Mouse (Mus musculus): ENCODE data around the gene Rev1. TPM values are rescaled to one million over a fixed set of nuclear protein-coding genes. Genes with fewer than 3 reads are reported as not detected.

Gene Rev1
- 4.4 TPM for polyA plus RNA-seq (2012; fragmentation: generic; extraction: Trizol)

- Histone ChIP-seq H3K4me3 (peak within 1 kb of the TSS; percentile 30), H3K27me3 (ENCODE audit: control insufficient read depth, insufficient read depth, insufficient read length) (no peaks in the 10 kb centered on the region), H3K36me3 (ENCODE audit: control insufficient read depth, insufficient read depth) (no peaks in the 10 kb centered on the region), H3ac (ENCODE audit: control insufficient read depth, insufficient read length) (peak within 1 kb of the TSS; percentile 80), H3K4me2 (ENCODE audit: low read depth) (peak within 1 kb of the TSS; percentile 89), H3K79me2 (ENCODE audit: control insufficient read depth, insufficient read depth) (peaks cover 39% of the 10 kb centered on the region)
- TF ChIP-seq MAX (IDR thresholded peaks at IDR 0.05; ENCODE audit: low read depth), result no peak
- TF ChIP-seq SRF (IDR thresholded peaks at IDR 0.05; ENCODE audit: control insufficient read depth, insufficient read length, low read depth), result no peak
- no peak for TF ChIP-seq TCF3 (IDR thresholded peaks at IDR 0.05; ENCODE audit: insufficient read length, low read depth)
- peak in 1 of 3 experiments; percentile 42 for TF ChIP-seq MYOG (IDR thresholded peaks at IDR 0.05; ENCODE audit: control insufficient read depth in 1 of 3, insufficient read depth in 1 of 3, insufficient read length in 2 of 3, low read depth in 2 of 3)
- no peak for TF ChIP-seq TCF12 (IDR thresholded peaks at IDR 0.05; ENCODE audit: insufficient read depth, poor library complexity, severe bottlenecking)
- TF ChIP-seq E2F4 (IDR thresholded peaks at IDR 0.05; ENCODE audit: insufficient read depth), result peak; percentile 33
- no peak for TF ChIP-seq REST (IDR thresholded peaks at IDR 0.05; ENCODE audit: insufficient read depth, insufficient read length)
- TF ChIP-seq POLR2A (IDR thresholded peaks at IDR 0.05; ENCODE audit: insufficient read length, low read depth), result peak; percentile 67
- peak in 1 of 3 experiments; percentile 43 for TF ChIP-seq MYOD1 (IDR thresholded peaks at IDR 0.05; ENCODE audit: control insufficient read depth in 1 of 3, insufficient read length in 2 of 3, low read depth in 2 of 3)
- peak; percentile 55 for TF ChIP-seq USF1 (IDR thresholded peaks at IDR 0.05; ENCODE audit: low read depth)
- no peak for TF ChIP-seq CEBPB (IDR thresholded peaks at IDR 0.05; ENCODE audit: insufficient read depth, poor library complexity, severe bottlenecking)
- peak; percentile 60 for TF ChIP-seq POLR2AphosphoS2 (IDR thresholded peaks at IDR 0.05; ENCODE audit: insufficient read length, low read depth)
Measured at GRCm38 (mm10) chr1:38129501-38130267, at the start of gene Rev1. Gene Rev1 (minus strand): TSS chr1:38129801.

- Histone ChIP-seq H3K4me3 (no peak overlapping the region), H3K36me3 (ENCODE audit: control insufficient read depth, insufficient read depth) (no peaks in the 10 kb centered on the region), H3K27me3 (ENCODE audit: control insufficient read depth, insufficient read depth, insufficient read length) (peaks cover 16% of the 10 kb centered on the region), H3ac (ENCODE audit: control insufficient read depth, insufficient read length) (no peak overlapping the region), H3K79me2 (ENCODE audit: control insufficient read depth, insufficient read depth) (no peaks in the 10 kb centered on the region), H3K4me2 (ENCODE audit: low read depth) (no peak overlapping the region)
- TF ChIP-seq POLR2AphosphoS2 (IDR thresholded peaks at IDR 0.05; ENCODE audit: insufficient read length, low read depth) (no peak), TCF3 (IDR thresholded peaks at IDR 0.05; ENCODE audit: insufficient read length, low read depth) (no peak), CEBPB (IDR thresholded peaks at IDR 0.05; ENCODE audit: insufficient read depth, poor library complexity, severe bottlenecking) (no peak), POLR2A (IDR thresholded peaks at IDR 0.05; ENCODE audit: insufficient read length, low read depth) (no peak), MAX (IDR thresholded peaks at IDR 0.05; ENCODE audit: low read depth) (no peak), SRF (IDR thresholded peaks at IDR 0.05; ENCODE audit: control insufficient read depth, insufficient read length, low read depth) (no peak), TCF12 (IDR thresholded peaks at IDR 0.05; ENCODE audit: insufficient read depth, poor library complexity, severe bottlenecking) (no peak)
Measured at GRCm38 (mm10) chr1:38178929-38179328, 49.3 kb upstream of the Rev1 start.

DNA sequence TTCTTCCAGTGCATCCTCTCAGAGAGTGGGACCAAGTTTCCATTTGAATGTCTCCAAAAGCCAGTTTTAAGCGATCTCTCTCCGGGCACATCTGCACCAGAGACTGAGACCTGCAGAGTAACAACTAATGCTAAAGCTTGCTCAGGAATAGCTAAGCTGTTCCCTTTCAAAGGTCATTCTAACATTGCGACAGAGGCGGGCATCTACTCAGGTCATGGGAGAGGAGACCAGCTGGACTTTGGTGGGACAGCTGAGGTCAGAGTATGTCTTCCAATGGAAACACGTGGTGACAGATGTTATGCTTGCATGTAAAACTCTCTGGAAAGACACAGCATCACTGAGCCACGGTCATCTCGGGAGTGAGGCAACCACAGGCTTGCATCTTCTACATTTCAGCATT, 46.5 kb upstream of the Rev1 start:
- H3ac ChIP-seq (ENCODE audit: control insufficient read depth, insufficient read length), result no peak overlapping the region

DNA sequence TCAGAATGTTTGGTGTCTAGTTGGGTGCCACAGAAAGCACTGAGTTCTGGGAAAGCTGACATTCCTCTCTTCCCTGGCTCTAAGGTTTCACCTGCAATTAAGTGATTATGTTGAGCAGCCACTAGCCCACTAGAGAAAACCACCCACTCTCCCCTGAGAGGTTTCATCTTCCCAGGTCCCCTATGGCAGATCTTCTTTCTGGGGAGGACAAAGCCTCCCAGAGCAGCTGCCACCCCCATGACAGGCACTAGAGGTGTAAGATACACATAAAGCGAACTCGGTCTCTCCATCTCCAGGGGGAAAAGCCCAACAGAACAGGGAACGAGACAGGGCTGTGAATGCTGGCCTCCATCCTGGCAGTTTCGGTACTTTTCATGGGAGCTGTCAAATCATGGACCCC, 42.3 kb upstream of the Rev1 start:
- H3K27me3 ChIP-seq (ENCODE audit: control insufficient read depth, insufficient read depth, insufficient read length), result peaks cover 5% of the 10 kb centered on the region
- H3ac ChIP-seq (ENCODE audit: control insufficient read depth, insufficient read length), result no peak overlapping the region
- H3K4me3 ChIP-seq, result no peak overlapping the region
- no peaks in the 10 kb centered on the region for H3K36me3 ChIP-seq (ENCODE audit: control insufficient read depth, insufficient read depth)
- no peaks in the 10 kb centered on the region for H3K79me2 ChIP-seq (ENCODE audit: control insufficient read depth, insufficient read depth)
- H3K4me2 ChIP-seq (ENCODE audit: low read depth), result no peak overlapping the region
- TF ChIP-seq MYOG (IDR thresholded peaks at IDR 0.05; ENCODE audit: control insufficient read depth in 1 of 3, insufficient read depth in 1 of 3, insufficient read length in 2 of 3, low read depth in 2 of 3) (no peak), USF1 (IDR thresholded peaks at IDR 0.05; ENCODE audit: low read depth) (no peak), MAX (IDR thresholded peaks at IDR 0.05; ENCODE audit: low read depth) (no peak)

More for the DNA sequence above, 46.5 kb upstream of the Rev1 start:
- H3K79me2 ChIP-seq (ENCODE audit: control insufficient read depth, insufficient read depth), result no peaks in the 10 kb centered on the region
- H3K4me2 ChIP-seq (ENCODE audit: low read depth), result no peak overlapping the region
- peaks cover 12% of the 10 kb centered on the region for H3K27me3 ChIP-seq (ENCODE audit: control insufficient read depth, insufficient read depth, insufficient read length)
- H3K36me3 ChIP-seq (ENCODE audit: control insufficient read depth, insufficient read depth), result no peaks in the 10 kb centered on the region
- no peak overlapping the region for H3K4me3 ChIP-seq
- no peak for TF ChIP-seq POLR2A (IDR thresholded peaks at IDR 0.05; ENCODE audit: insufficient read length, low read depth)
- no peak for TF ChIP-seq SRF (IDR thresholded peaks at IDR 0.05; ENCODE audit: control insufficient read depth, insufficient read length, low read depth)
- no peak for TF ChIP-seq USF1 (IDR thresholded peaks at IDR 0.05; ENCODE audit: low read depth)
- TF ChIP-seq TCF12 (IDR thresholded peaks at IDR 0.05; ENCODE audit: insufficient read depth, poor library complexity, severe bottlenecking), result no peak
- no peak for TF ChIP-seq CEBPB (IDR thresholded peaks at IDR 0.05; ENCODE audit: insufficient read depth, poor library complexity, severe bottlenecking)
- TF ChIP-seq REST (IDR thresholded peaks at IDR 0.05; ENCODE audit: insufficient read depth, insufficient read length), result no peak
- TF ChIP-seq MAX (IDR thresholded peaks at IDR 0.05; ENCODE audit: low read depth), result no peak
- no peak for TF ChIP-seq POLR2AphosphoS2 (IDR thresholded peaks at IDR 0.05; ENCODE audit: insufficient read length, low read depth)
- no peak for TF ChIP-seq TCF3 (IDR thresholded peaks at IDR 0.05; ENCODE audit: insufficient read length, low read depth)
- no peak for TF ChIP-seq E2F4 (IDR thresholded peaks at IDR 0.05; ENCODE audit: insufficient read depth)
- TF ChIP-seq MYOG (IDR thresholded peaks at IDR 0.05; ENCODE audit: control insufficient read depth in 1 of 3, insufficient read depth in 1 of 3, insufficient read length in 2 of 3, low read depth in 2 of 3), result no peak
- TF ChIP-seq MYOD1 (IDR thresholded peaks at IDR 0.05; ENCODE audit: control insufficient read depth in 1 of 3, insufficient read length in 2 of 3, low read depth in 2 of 3), result no peak

DNA sequence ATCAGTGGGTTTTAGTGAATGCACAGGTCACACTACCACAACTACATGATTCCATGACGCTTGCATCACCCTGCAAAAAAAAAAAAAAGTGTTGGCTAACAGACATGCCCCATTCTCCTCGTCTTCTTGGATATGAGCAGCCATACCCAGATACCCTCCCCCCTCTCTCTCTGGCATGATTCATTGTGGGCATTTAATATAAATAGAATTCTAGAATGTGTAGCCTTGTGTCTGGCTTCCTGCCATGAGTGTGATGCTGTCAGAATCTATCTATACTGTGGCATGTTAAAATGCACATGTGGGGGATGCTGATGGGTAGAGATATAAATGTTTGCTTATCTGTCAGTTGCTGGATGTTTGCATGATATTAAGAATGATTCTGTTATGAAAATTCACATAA, 36.1 kb upstream of the Rev1 start:
- H3K36me3 ChIP-seq (ENCODE audit: control insufficient read depth, insufficient read depth), result no peaks in the 10 kb centered on the region
- H3ac ChIP-seq (ENCODE audit: control insufficient read depth, insufficient read length), result no peak overlapping the region
- TF ChIP-seq MYOD1 (IDR thresholded peaks at IDR 0.05; ENCODE audit: control insufficient read depth in 1 of 3, insufficient read length in 2 of 3, low read depth in 2 of 3) (no peak), TCF3 (IDR thresholded peaks at IDR 0.05; ENCODE audit: insufficient read length, low read depth) (no peak), E2F4 (IDR thresholded peaks at IDR 0.05; ENCODE audit: insufficient read depth) (no peak), MAX (IDR thresholded peaks at IDR 0.05; ENCODE audit: low read depth) (no peak), USF1 (IDR thresholded peaks at IDR 0.05; ENCODE audit: low read depth) (no peak), SRF (IDR thresholded peaks at IDR 0.05; ENCODE audit: control insufficient read depth, insufficient read length, low read depth) (no peak), TCF12 (IDR thresholded peaks at IDR 0.05; ENCODE audit: insufficient read depth, poor library complexity, severe bottlenecking) (no peak), POLR2AphosphoS2 (IDR thresholded peaks at IDR 0.05; ENCODE audit: insufficient read length, low read depth) (no peak), MYOG (IDR thresholded peaks at IDR 0.05; ENCODE audit: control insufficient read depth in 1 of 3, insufficient read depth in 1 of 3, insufficient read length in 2 of 3, low read depth in 2 of 3) (no peak), REST (IDR thresholded peaks at IDR 0.05; ENCODE audit: insufficient read depth, insufficient read length) (no peak), POLR2A (IDR thresholded peaks at IDR 0.05; ENCODE audit: insufficient read length, low read depth) (no peak), CEBPB (IDR thresholded peaks at IDR 0.05; ENCODE audit: insufficient read depth, poor library complexity, severe bottlenecking) (no peak)

More for the DNA sequence above, 36.1 kb upstream of the Rev1 start:
- H3K27me3 ChIP-seq (ENCODE audit: control insufficient read depth, insufficient read depth, insufficient read length), result no peaks in the 10 kb centered on the region
- no peak overlapping the region for H3K4me3 ChIP-seq
- H3K4me2 ChIP-seq (ENCODE audit: low read depth), result no peak overlapping the region
- no peaks in the 10 kb centered on the region for H3K79me2 ChIP-seq (ENCODE audit: control insufficient read depth, insufficient read depth)

Measured in myocyte (in vitro differentiated cells).